Mouse (Mus musculus): ENCODE data around the gene Raver2. TPM values are rescaled to one million over a fixed set of nuclear protein-coding genes. Genes with fewer than 3 reads are reported as not detected.

Raver2 gene
- total and polyA plus RNA-seq, 3 experiments: 0.04 TPM; not detected in 2

DNA sequence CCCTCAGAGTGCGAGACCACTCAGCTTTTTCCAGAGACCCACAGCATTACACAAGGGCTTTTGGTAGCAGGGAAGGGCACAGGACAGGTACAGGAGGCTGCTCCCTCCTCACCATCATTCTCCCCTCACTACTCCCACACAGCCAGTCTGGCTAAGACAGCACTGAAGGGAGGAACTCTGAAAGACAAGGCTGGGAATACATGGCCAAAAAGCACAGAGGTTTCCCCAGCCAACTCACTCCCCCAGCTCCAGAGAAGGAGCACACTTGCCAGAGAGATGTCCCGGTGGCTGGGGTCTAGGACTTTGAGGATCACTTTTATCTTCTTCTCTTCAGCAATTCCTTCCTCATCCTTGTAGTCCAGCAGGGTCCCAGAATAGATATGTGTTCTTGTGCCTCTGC is 95.4 kb downstream of the Raver2 start:
- no peak overlapping the region for H3K4me3 ChIP-seq (replicated peaks in 1 of 3; ENCODE audit: low read depth in 2 of 3, low read length in 2 of 3, poor library complexity in 1 of 3)
- dilution Hi-C loops (cut with MboI; ENCODE audit: extremely low pct_ligation_motif_present, extremely low pct_unique_long_range_greater_than_20kb, low sequenced_read_pairs) (no loop called here), in situ Hi-C loops (cut with MboI; ENCODE audit: low pct_ligation_motif_present, low pct_unique_long_range_greater_than_20kb, low sequenced_read_pairs) (loop anchor here (10.0 kb wide), 1 partner anchor 161 kb away; no protein-coding TSS in a partner anchor)
- no peaks in the 10 kb centered on the region for H3K79me2 ChIP-seq (replicated peaks; ENCODE audit: control insufficient read depth, extremely low read depth, insufficient read depth, poor library complexity, severe bottlenecking)
- H3K9ac ChIP-seq (ENCODE audit: insufficient read depth, low read depth): no peak overlapping the region
- no peaks in the 10 kb centered on the region for H3K9me3 ChIP-seq (replicated peaks; ENCODE audit: low read length)
- H3K27me3 ChIP-seq (replicated peaks): no peaks in the 10 kb centered on the region
- peaks cover 0 to 9% of the 10 kb centered on the region in 2 experiments; a peak in 2 of 4 replicates for H3K4me1 ChIP-seq (ENCODE audit: control insufficient read depth in 1 of 2, insufficient read depth in 2 of 2)
- H3K36me3 ChIP-seq (replicated peaks in 1 of 2; ENCODE audit: control insufficient read depth in 1 of 2, insufficient read depth in 1 of 2, low read length in 1 of 2): peaks cover 52 to 100% of the 10 kb centered on the region in 2 experiments
- DNase-seq (ENCODE audit: extremely low read depth): no peak
- TF ChIP-seq TCF12 (IDR thresholded peaks at IDR 0.05; ENCODE audit: low read depth, low read length) (no peak), ZC3H11A (IDR thresholded peaks at IDR 0.05; ENCODE audit: low read depth, low read length) (no peak), IRF4 (IDR thresholded peaks at IDR 0.05; ENCODE audit: low read depth, low read length) (no peak), MAX (IDR thresholded peaks at IDR 0.05; ENCODE audit: low read length) (no peak), E2F4 (IDR thresholded peaks at IDR 0.05; ENCODE audit: insufficient replicate concordance, low read depth, low read length) (no peak), POLR2AphosphoS2 (IDR thresholded peaks at IDR 0.05; ENCODE audit: low read depth, low read length) (no peak), SIN3A (IDR thresholded peaks at IDR 0.05; ENCODE audit: low read length) (no peak), BHLHE40 (IDR thresholded peaks at IDR 0.05; ENCODE audit: low read depth, low read length) (no peak), MYC (IDR thresholded peaks at IDR 0.05; ENCODE audit: low read depth, low read length) (no peak), HCFC1 (IDR thresholded peaks at IDR 0.05; ENCODE audit: low read depth, low read length) (no peak), ELF1 (IDR thresholded peaks at IDR 0.05; ENCODE audit: low read depth, low read length) (no peak), SMC3 (IDR thresholded peaks at IDR 0.05; ENCODE audit: low read depth, low read length) (no peak), PAX5 (IDR thresholded peaks at IDR 0.05; ENCODE audit: low read length) (no peak), RAD21 (IDR thresholded peaks at IDR 0.05; ENCODE audit: low read depth, low read length) (no peak), UBTF (IDR thresholded peaks at IDR 0.05; ENCODE audit: low read depth, low read length) (no peak), POLR2A (IDR thresholded peaks at IDR 0.05; ENCODE audit: low read depth, low read length) (no peak), JUND (conservative IDR thresholded peaks at IDR 0.05; ENCODE audit: low read depth, low read length) (no peak), JUN (IDR thresholded peaks at IDR 0.05; ENCODE audit: insufficient read depth, low read depth, low read length) (no peak), USF1 (IDR thresholded peaks at IDR 0.05; ENCODE audit: low read depth, low read length) (no peak)
- no peak overlapping the region for H3K4me2 ChIP-seq (ENCODE audit: insufficient read depth, low read depth, poor library complexity, severe bottlenecking)
- H3K27ac ChIP-seq (ENCODE audit: insufficient read depth, low read depth): no peak overlapping the region

DNA sequence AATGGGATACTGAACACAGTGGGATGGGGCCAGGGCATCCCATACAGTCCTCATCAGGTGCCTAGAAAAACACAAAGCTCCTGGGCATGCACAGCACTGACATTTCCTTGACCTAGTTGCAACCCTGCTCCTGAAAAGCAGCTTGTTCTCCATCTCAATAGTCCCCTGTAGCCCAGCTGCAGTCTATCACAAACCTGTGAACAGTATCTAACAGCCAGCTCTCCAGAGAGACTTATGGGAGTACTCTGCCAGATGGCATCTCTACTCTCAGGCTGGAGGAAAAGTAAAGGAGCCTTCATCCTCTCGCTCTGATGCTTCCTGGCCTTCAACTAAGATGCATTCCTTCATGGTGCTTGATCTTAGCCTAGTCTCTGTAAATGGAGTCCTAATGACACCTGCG is 95.9 kb downstream of the Raver2 start:
- H3K4me2 ChIP-seq (ENCODE audit: insufficient read depth, low read depth, poor library complexity, severe bottlenecking): no peak overlapping the region
- no peak overlapping the region for H3K9ac ChIP-seq (ENCODE audit: insufficient read depth, low read depth)
- no peaks in the 10 kb centered on the region for H3K9me3 ChIP-seq (replicated peaks; ENCODE audit: low read length)
- peaks cover 0 to 9% of the 10 kb centered on the region in 2 experiments; a peak in 2 of 4 replicates for H3K4me1 ChIP-seq (ENCODE audit: control insufficient read depth in 1 of 2, insufficient read depth in 2 of 2)
- dilution Hi-C loops (cut with MboI; ENCODE audit: extremely low pct_ligation_motif_present, extremely low pct_unique_long_range_greater_than_20kb, low sequenced_read_pairs) (no loop called here), in situ Hi-C loops (cut with MboI; ENCODE audit: low pct_ligation_motif_present, low pct_unique_long_range_greater_than_20kb, low sequenced_read_pairs) (loop anchor here (10.0 kb wide), 1 partner anchor 160 kb away; no protein-coding TSS in a partner anchor)
- H3K27me3 ChIP-seq (replicated peaks): no peaks in the 10 kb centered on the region
- H3K27ac ChIP-seq (ENCODE audit: insufficient read depth, low read depth): no peak overlapping the region
- TF ChIP-seq ELF1 (IDR thresholded peaks at IDR 0.05; ENCODE audit: low read depth, low read length) (no peak), KAT2A (IDR thresholded peaks at IDR 0.05; ENCODE audit: insufficient replicate concordance, low read length) (no peak), RCOR1 (conservative IDR thresholded peaks at IDR 0.05; ENCODE audit: low read depth, low read length) (no peak), NRF1 (IDR thresholded peaks at IDR 0.05; ENCODE audit: low read depth, low read length) (no peak), PAX5 (IDR thresholded peaks at IDR 0.05; ENCODE audit: low read length) (no peak), USF1 (IDR thresholded peaks at IDR 0.05; ENCODE audit: low read depth, low read length) (no peak), NELFE (IDR thresholded peaks at IDR 0.05; ENCODE audit: low read depth, low read length) (no peak), RAD21 (IDR thresholded peaks at IDR 0.05; ENCODE audit: low read depth, low read length) (no peak), POLR2A (IDR thresholded peaks at IDR 0.05; ENCODE audit: low read depth, low read length) (no peak), TBP (conservative IDR thresholded peaks at IDR 0.05; ENCODE audit: low read depth, low read length) (no peak), CHD2 (IDR thresholded peaks at IDR 0.05; ENCODE audit: low read length) (no peak), UBTF (IDR thresholded peaks at IDR 0.05; ENCODE audit: low read depth, low read length) (no peak), MXI1 (IDR thresholded peaks at IDR 0.05; ENCODE audit: low read depth, low read length) (no peak), POLR2AphosphoS2 (IDR thresholded peaks at IDR 0.05; ENCODE audit: low read depth, low read length) (no peak), ZNF384 (IDR thresholded peaks at IDR 0.05; ENCODE audit: low read depth, low read length) (no peak), USF2 (conservative IDR thresholded peaks at IDR 0.05; ENCODE audit: low read depth, low read length) (no peak)
- no peak overlapping the region for H3K4me3 ChIP-seq (replicated peaks in 1 of 3; ENCODE audit: low read depth in 2 of 3, low read length in 2 of 3, poor library complexity in 1 of 3)
- DNase-seq (ENCODE audit: extremely low read depth): no peak
- no peaks in the 10 kb centered on the region for H3K79me2 ChIP-seq (replicated peaks; ENCODE audit: control insufficient read depth, extremely low read depth, insufficient read depth, poor library complexity, severe bottlenecking)
- H3K36me3 ChIP-seq (replicated peaks in 1 of 2; ENCODE audit: control insufficient read depth in 1 of 2, insufficient read depth in 1 of 2, low read length in 1 of 2): peaks cover 52 to 100% of the 10 kb centered on the region in 2 experiments
